Mouse (Mus musculus): Measurements from ENCODE around the gene Nipa1.
A peak's percentile ranks its signal among the peaks of the same experiment; 100 is the strongest.
"Not testable (repeated sequence)": the region's sequence is repeated elsewhere in the genome, so short reads cannot be mapped to it uniquely, and the experiment has no call there.

Nipa1 gene

DNA sequence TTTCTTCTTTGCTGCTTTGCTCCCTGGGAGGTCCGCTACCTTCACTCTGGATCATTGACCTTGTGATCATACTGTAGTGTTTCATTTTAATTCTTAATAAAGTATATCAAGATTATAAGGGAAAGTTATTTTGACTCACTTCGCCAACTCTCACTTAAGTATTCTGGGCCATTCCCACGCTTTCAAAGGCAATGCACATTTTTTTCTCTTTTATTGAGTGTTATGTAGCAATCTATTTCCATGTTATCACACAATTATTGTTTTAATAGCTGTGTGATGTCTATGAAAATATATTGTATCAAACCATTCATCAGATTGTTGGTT, at the start of gene Nipa1:
Gene Nipa1, minus strand, starts transcription at position 25 of the 324 bp plus-strand sequence.
- DNase-seq (ENCODE audit: low spot score in 2 of 2), result no peak

DNA sequence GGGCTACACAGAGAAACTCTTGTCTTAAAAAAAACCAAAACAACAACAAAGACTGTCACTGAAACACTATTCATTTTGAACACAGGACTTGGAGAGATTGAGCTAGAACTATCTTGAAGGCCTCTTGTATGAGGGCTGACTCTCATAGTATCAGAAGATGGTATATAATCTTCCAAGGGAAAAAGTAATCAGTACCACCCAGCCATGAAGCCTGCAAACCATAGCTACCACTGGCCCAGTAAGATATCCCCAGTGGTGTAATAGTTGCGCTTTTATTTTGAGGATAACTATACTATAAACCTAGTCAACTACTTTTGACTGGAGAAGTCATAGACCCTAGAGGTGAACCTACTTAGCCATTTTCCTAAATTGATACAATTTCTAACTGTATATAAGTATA, 46.9 kb upstream of the Nipa1 start:
- DNase-seq (ENCODE audit: low spot score in 2 of 2), result no peak

DNA sequence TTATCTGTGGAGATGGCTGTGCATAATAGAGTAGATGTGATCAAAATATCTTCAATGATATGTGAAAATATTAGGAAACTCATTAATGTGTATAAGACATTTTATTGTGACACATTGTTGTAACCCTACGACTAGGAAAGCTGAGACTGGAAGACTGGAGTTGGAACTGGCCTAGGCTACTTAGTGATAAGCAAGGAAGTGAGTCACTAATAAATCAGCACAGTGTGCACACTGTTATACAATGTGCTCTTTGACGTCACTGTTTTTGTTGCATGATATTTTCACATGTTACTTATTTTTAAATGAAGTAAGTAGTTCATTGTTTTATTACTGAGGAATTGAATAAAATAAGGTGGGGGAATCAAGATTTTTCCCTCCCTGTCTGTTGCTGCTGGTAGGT, 46.4 kb upstream of the Nipa1 start:
- DNase-seq (ENCODE audit: low spot score in 2 of 2), result no peak

DNA sequence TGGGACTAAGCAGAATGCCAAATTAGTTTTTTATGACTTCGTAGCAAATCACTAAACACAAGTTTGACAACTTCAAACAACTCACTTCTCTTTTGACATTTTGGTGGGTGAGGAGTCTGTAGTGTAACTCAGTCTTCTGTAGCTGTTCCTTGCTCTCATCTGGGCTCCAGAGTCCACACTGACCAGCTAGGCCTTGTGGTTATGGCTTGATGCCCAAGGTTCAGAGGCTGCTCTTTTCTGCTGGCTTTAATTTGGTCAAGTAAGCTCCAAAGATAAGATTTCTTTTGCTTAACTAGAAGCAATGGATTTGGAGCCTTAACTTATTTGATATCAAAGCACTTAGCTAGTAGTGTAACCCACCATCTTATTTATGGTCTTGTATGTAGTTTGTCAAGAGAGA, 45.1 kb upstream of the Nipa1 start:
- no peak for DNase-seq (ENCODE audit: low spot score in 2 of 2)

- no peak for DNase-seq (ENCODE audit: low spot score in 2 of 2)
Observed at GRCm38 (mm10) chr7:56055338-56055737, 35.6 kb upstream of the Nipa1 start.

GRCm38 (mm10) chr7:56052996-56053395, 33.2 kb upstream of the Nipa1 start:
- no peak for DNase-seq (ENCODE audit: low spot score in 2 of 2)

GRCm38 (mm10) chr7:56050487-56050911, 30.7 kb upstream of the Nipa1 start:
- DNase-seq (ENCODE audit: low spot score in 2 of 2), result peak in 1 of 2 experiments; percentile 15

DNA sequence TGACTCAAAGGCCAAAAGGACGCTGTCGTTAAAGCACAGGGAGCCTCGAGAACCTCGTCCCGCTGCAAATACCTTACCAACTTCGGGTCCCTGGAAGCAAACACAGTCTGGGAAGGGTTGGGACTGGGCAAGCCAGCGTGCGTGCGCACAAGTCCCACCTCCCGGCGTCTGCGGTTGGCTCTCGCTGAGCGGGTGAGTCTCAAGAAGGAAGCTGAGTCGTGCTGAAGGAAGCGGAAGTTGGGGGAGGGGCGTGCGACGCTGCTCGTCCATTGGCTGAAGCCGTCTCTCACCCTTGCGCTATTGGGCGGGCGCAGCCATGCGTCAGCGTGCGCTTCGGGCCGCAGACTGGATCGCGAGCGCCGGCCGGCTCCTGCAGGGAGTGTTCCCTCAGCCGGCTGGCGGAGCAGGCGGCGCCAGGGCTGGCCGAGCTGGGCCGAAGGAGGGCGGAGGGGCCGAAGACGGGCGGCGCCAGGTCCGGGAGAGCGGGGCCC, 30.1 kb upstream of the Nipa1 start, which contains the start of gene Herc2:
Gene Herc2, plus strand, starts transcription at position 366 of the 491 bp plus-strand sequence.
- peak; percentile 99 for DNase-seq (ENCODE audit: low spot score in 2 of 2)

DNA sequence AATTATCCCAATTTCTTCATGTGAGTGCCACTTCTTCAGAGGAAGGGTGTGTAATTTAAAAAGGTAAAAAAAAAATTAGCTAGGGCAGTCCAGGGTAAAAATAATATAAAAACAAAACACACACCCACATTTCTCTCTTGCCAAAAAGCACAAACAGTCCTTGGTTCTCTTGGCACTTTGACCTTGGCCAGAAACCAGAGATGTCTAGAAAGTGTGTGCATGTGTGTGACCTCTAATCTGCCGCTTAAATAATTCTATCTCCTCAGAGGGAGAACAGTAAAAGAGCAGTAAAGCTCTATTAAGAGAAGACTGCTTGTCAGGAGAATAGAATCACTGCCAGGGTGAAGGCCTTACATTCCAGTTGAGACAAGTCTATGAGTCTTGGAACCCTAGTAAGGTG, 27.4 kb upstream of the Nipa1 start:
- no peak for DNase-seq (ENCODE audit: low spot score in 2 of 2)

GRCm38 (mm10) chr7:56044267-56044629, 24.5 kb upstream of the Nipa1 start:
- no peak for DNase-seq (ENCODE audit: low spot score in 2 of 2)

DNA sequence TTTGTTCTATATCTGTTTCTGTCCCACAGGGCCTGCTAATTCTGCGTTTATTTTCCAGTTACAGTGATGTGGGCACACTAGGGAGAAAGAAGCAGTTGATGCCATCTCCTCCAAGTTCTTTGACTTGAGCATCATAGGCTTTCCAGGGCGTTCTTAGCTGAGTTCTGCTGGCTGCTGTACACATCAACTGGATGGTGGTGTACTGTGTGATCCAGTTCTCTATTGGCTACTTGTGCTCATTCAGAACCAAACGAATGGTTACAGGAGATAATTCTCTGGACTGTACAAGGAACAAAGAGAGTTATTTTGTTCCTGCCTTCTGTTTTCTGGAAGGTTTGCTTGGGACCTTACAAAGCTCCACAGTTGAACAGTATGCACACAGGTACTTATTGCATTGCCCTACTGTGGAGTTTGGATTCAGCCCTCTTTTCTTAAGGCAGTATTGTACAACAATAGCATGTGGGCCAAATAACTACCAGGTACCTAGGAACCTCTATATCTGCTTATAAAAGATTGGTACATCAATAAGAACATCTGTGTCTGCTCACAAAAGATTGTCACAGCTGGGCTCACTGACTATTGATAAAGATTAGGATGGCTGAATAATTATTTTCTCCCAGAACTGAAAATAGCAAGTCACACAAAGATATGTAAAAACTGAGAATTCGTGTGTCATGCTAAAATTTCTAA, 24.0 kb upstream of the Nipa1 start:
- no peak for DNase-seq (ENCODE audit: low spot score in 2 of 2)

- peak; percentile 17 to 69 for DNase-seq (ENCODE audit: low spot score in 2 of 2)
Observed at GRCm38 (mm10) chr7:56042353-56042752, 22.6 kb upstream of the Nipa1 start.

GRCm38 (mm10) chr7:56023586-56023985, 3.8 kb upstream of the Nipa1 start:
- no peak for DNase-seq (ENCODE audit: low spot score in 2 of 2)

- DNase-seq (ENCODE audit: low spot score in 2 of 2), result peak; percentile 34 to 55
Observed at GRCm38 (mm10) chr7:56018972-56019929, 503 bp downstream of the Nipa1 start.

DNA sequence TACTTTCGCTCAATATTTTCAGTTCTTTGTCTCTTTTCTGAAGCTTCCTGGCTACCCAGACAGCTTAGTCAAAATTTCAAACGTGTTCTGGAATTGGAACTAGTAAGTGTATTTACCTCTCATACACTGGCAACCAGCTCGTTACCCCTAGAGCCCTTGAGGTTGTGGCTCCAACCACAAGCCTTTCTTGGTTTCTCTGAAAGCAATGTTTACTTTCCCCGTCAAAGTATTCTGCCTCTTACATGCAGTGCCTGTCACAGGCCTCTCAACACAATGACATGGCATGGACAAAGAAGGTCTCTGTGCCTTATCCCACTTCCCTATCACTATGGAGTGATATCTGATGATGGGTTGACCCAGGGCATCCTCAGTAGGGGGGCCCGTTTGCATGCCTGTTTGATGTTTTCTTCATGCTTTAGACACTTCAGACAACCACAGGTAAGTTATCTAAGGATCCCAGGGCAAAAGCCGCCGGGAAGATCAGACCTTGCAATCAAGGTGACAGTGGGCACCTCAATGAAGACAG, 1.2 kb downstream of the Nipa1 start:
- no peak for DNase-seq (ENCODE audit: low spot score in 2 of 2)

GRCm38 (mm10) chr7:56017761-56018160, 2.0 kb downstream of the Nipa1 start:
- no peak for DNase-seq (ENCODE audit: low spot score in 2 of 2)

DNA sequence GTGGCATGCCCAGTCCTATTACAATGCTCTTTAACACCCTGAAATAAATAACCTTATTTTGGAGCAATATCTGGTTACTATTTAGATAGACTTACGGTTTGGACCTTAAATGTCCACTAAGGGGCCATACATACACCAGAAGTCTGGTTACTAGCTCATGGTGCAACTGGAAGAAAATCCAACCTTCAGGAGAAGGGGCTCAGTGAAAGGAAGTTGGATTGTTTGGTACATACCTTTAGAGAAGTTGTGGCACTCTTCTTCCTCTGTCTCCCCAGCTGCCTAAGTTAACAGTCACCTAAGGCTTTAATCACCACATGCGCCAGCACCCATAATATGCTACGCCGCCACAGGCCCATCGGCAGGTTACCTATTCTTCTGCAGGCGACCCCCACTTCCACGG, 3.9 kb downstream of the Nipa1 start:
- DNase-seq (ENCODE audit: low spot score in 2 of 2), result no peak

DNA sequence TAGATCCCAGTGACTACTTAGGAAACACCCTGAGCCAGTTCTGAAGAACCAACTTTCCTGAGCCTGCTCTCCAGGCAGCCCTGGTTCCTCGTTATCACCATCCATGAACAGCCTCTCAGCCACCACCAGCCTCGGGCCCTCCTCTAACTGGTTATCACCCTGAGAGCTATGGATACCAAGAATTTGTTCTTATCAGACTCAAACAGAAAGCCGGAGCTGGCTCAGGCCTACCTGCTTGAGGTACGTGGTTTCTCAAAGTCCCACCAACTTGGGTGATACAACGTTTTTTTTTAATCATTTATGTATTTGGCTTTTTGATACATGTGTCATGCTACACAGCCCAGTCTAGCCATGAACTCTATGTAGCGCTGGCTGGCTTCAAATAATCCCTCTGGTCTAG, 4.6 kb downstream of the Nipa1 start:
- no peak for DNase-seq (ENCODE audit: low spot score in 2 of 2)

GRCm38 (mm10) chr7:56014002-56014702, 5.6 kb downstream of the Nipa1 start:
- not testable (repeated sequence) for DNase-seq (ENCODE audit: low spot score in 2 of 2)

DNA sequence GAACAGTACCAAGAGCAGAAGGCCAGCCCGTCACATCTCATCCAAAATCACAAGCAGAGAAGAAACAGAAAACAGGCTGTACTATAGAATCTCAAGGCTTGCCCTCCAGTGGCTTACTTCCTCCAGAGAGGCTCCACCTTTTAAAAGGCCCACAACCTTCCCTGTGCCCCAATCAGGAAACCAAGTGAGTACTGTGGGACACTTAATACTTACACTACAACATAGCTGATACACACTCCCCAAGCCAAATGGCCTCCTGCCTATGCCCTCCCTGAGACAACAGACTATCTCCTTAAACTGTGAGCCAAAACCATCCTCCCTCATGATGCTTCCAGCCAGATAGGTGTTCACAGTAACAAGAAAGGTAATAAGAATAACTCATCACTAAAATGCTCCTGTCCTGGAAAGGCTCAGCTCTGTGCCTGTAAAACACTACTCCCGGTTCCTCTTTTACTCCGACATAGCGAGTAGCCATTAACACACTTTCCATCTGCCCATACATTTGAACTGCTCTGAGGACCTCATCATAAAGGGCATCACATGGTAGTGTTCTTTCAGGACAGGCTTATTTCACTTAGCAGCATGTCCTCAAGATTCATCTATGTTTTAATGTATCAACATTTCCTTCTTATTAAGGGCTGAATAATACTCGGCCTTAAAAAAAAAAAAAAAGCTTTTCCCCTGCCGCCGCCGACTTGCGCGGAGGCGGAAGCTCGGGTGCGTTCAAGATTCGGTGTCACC, 6.3 kb downstream of the Nipa1 start:
- DNase-seq (ENCODE audit: low spot score in 2 of 2), result no peak

DNA sequence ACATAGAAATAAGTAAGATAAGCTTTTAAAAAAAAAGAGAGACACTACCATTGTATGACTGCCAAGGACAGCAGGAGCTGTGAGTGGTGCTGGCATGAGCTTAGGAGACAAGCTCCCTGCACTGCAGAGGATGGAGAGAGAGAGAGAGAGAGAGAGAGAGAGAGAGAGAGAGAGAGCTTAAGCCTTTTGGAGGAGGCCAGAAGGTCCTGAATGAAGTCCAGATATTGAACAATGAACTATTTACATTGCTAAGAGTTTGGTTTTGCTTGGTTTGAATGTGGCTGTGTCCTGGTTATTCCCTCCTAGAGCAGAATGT, 8.8 kb downstream of the Nipa1 start:
- no peak for DNase-seq (ENCODE audit: low spot score in 2 of 2)
